Mouse (Mus musculus) hindbrain, embryonic 16.5 days (tissue): ENCODE results near the gene Nlrp1a. TPM values are rescaled to one million over a fixed set of nuclear protein-coding genes. Genes with fewer than 3 reads are reported as not detected.

ENCODE experiments used
- ATAC-seq: fragments of 200-750 bp; cut with Nextera tagmentation; 2 replicates; pipeline ENCODE4 v1.8.0; 2017; ENCODE audit warnings: moderate TSS enrichment, moderate library complexity
- H3K27ac ChIP-seq: fragments of 300-500 bp; sonication (generic); 2 replicates; pipeline ENCODE4 v1.5.1; 2014; ENCODE audit warnings: low read depth, mild to moderate bottlenecking, control low read depth, low read length, moderate library complexity
- H3K27me3 ChIP-seq: fragments of 300-500 bp; sonication (generic); replicated peaks from 2 replicates; pipeline ENCODE4 v1.6.1; 2014; ENCODE audit warnings: low read length; ENCODE audit not compliant: control insufficient read depth, insufficient read depth
- H3K36me3 ChIP-seq: fragments of 300-500 bp; sonication (generic); 2 replicates; pipeline ENCODE4 v1.6.1; 2014; ENCODE audit warnings: mild to moderate bottlenecking, low read length, moderate library complexity, mixed read lengths; ENCODE audit not compliant: control insufficient read depth, insufficient read depth
- H3K4me1 ChIP-seq: fragments of 300-500 bp; sonication (generic); 2 replicates; pipeline ENCODE4 v1.6.1; 2014; ENCODE audit warnings: low read depth, low read length; ENCODE audit not compliant: control insufficient read depth, insufficient read depth
- H3K4me2 ChIP-seq: fragments of 300-500 bp; sonication (generic); 2 replicates; pipeline ENCODE4 v1.6.1; 2014; ENCODE audit warnings: mild to moderate bottlenecking, low read length, control low read depth, moderate library complexity
- H3K4me3 ChIP-seq: fragments of 300-500 bp; sonication (generic); 2 replicates; pipeline ENCODE4 v1.5.1; 2014; ENCODE audit warnings: mild to moderate bottlenecking, low read length, control low read depth, moderate library complexity
- H3K9ac ChIP-seq: fragments of 300-500 bp; sonication (generic); 2 replicates; pipeline ENCODE4 v1.6.1; 2014; ENCODE audit warnings: low read depth, mild to moderate bottlenecking, control low read depth, low read length, moderate library complexity
- H3K9me3 ChIP-seq: fragments of 300-500 bp; sonication (generic); 2 replicates; pipeline ENCODE4 v1.6.1; 2014; ENCODE audit warnings: mild to moderate bottlenecking, low read length, moderate library complexity; ENCODE audit not compliant: control insufficient read depth
- WGBS: fragments of 180-500 bp; shearing (Covaris S2); extraction: QIAGEN DNeasy Blood & Tissue Kit; methylation state at CpG from one replicate; pipeline ENCODE4 v1.1.7; 2014; 5-methylcytosine and 5-hydroxymethylcytosine counted together
- polyA plus RNA-seq: library from polyadenylated mRNA; unstranded; fragments of >200 nt; fragmentation: Nextera tagmentation; extraction: Ambion mirVana; gene quantifications from 2 replicates; pipeline ENCODE4 v1.2.1, GENCODE M21; 2015

Gene Nlrp1a
- polyA plus RNA-seq = 0.04 TPM in 1 of 2 replicates, not detected in the other

DNA sequence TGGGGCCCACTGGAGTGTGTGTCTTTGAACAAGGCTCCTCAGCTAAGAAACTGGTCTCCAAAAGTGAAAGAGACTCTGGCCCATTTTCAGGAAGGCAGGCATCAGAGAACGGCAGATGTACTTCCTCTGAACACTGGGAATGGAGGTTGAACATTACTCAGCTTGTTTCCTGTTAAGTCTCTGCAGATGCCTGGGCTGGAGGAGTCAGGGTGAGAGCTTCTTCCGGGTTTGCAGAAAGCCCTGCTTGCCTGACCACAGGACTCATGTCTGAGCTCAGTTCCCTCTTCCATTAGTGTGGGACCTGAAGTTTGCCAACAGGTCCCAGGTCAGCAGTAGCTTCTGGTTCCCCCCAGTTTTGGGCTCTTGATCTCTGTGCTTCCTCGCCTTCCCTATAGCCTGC, at the start of gene Nlrp1a:
TSS of gene Nlrp1a (minus strand) at position 44 of the 400 bp plus-strand sequence.
- no peak for ATAC-seq
- no peaks in the 10 kb centered on the region for H3K9me3 ChIP-seq
- H3K27me3 ChIP-seq = no peaks in the 10 kb centered on the region
- H3K27ac ChIP-seq = no peak within 1 kb of the TSS
- no peak within 1 kb of the TSS for H3K9ac ChIP-seq
- H3K4me3 ChIP-seq = no peak within 1 kb of the TSS
- no peaks in the 10 kb centered on the region for H3K4me1 ChIP-seq
- no peak within 1 kb of the TSS for H3K4me2 ChIP-seq
- H3K36me3 ChIP-seq = no peaks in the 10 kb centered on the region
- WGBS = 86% methylated on average over 3 of the region's 3 CpGs

- H3K4me1 ChIP-seq = no peaks in the 10 kb centered on the region
- ATAC-seq = no peak
- H3K27ac ChIP-seq = no peak overlapping the region
- WGBS = 74% methylated on average over 1 of the region's 1 CpGs
- H3K9me3 ChIP-seq = no peaks in the 10 kb centered on the region
- no peak overlapping the region for H3K4me2 ChIP-seq
- H3K9ac ChIP-seq = no peak overlapping the region
- no peaks in the 10 kb centered on the region for H3K36me3 ChIP-seq
- no peak overlapping the region for H3K4me3 ChIP-seq
- no peaks in the 10 kb centered on the region for H3K27me3 ChIP-seq
Observed at GRCm38 (mm10) chr11:71169633-71170032, 25.1 kb upstream of the Nlrp1a start.

GRCm38 (mm10) chr11:71164139-71164538, 19.6 kb upstream of the Nlrp1a start:
- ATAC-seq = no peak
- 67% methylated on average over 1 of the region's 1 CpGs for WGBS
- H3K27me3 ChIP-seq = no peaks in the 10 kb centered on the region
- no peaks in the 10 kb centered on the region for H3K9me3 ChIP-seq
- no peak overlapping the region for H3K4me2 ChIP-seq
- no peaks in the 10 kb centered on the region for H3K36me3 ChIP-seq
- H3K27ac ChIP-seq = no peak overlapping the region
- no peak overlapping the region for H3K9ac ChIP-seq
- H3K4me1 ChIP-seq = no peaks in the 10 kb centered on the region
- H3K4me3 ChIP-seq = no peak overlapping the region

DNA sequence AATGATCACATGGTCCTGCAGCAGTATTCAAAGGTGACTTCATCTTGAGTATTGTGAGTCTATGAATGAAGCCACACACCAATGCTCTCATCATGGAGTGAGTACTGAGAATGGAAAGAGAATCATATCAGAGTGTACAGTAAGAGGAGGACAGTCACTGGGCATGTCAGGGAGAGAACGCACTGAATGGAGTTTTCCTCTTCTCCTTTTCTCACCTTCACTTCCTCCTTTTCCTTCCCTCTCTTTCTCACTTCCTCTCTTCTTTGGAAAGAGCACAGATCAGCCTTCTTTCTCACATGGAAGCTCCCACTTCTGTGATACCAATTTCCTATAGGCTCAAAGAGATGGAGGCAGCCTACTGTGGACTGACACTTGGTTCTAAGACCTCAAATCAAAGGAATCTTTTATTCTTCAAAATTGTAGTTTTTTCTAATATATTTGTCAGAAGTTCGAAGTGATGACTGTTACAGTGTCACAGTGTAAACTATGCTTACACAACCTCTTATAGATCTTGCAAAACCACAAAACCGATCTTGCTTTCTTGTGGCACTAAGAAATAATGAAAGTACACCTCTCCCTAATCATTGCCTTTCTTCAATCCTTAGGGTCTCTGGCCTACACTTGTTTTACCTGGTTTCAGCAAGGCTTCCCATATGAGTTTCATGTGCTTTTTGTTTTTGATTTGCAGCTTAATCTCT, 15.1 kb upstream of the Nlrp1a start:
- Histone ChIP-seq H3K4me3 (no peak overlapping the region), H3K36me3 (no peaks in the 10 kb centered on the region), H3K4me2 (no peak overlapping the region), H3K9me3 (no peaks in the 10 kb centered on the region), H3K4me1 (no peaks in the 10 kb centered on the region), H3K9ac (no peak overlapping the region), H3K27me3 (no peaks in the 10 kb centered on the region), H3K27ac (no peak overlapping the region)
- WGBS = 82% methylated on average over 3 of the region's 3 CpGs
- ATAC-seq = no peak

GRCm38 (mm10) chr11:71155272-71155671, 10.8 kb upstream of the Nlrp1a start:
- Histone ChIP-seq H3K4me2 (no peak overlapping the region), H3K27me3 (no peaks in the 10 kb centered on the region), H3K4me1 (no peaks in the 10 kb centered on the region), H3K36me3 (no peaks in the 10 kb centered on the region), H3K9ac (no peak overlapping the region), H3K4me3 (no peak overlapping the region), H3K9me3 (no peaks in the 10 kb centered on the region), H3K27ac (no peak overlapping the region)
- 85% methylated on average over 1 of the region's 1 CpGs for WGBS
- ATAC-seq = no peak

GRCm38 (mm10) chr11:71142031-71142430, 2.5 kb downstream of the Nlrp1a start:
- 78% methylated on average over 1 of the region's 1 CpGs for WGBS
- Histone ChIP-seq H3K9ac (no peak overlapping the region), H3K36me3 (no peaks in the 10 kb centered on the region), H3K27ac (no peak overlapping the region), H3K4me2 (no peak overlapping the region), H3K27me3 (no peaks in the 10 kb centered on the region), H3K4me3 (no peak overlapping the region), H3K4me1 (no peaks in the 10 kb centered on the region), H3K9me3 (no peaks in the 10 kb centered on the region)
- no peak for ATAC-seq

DNA sequence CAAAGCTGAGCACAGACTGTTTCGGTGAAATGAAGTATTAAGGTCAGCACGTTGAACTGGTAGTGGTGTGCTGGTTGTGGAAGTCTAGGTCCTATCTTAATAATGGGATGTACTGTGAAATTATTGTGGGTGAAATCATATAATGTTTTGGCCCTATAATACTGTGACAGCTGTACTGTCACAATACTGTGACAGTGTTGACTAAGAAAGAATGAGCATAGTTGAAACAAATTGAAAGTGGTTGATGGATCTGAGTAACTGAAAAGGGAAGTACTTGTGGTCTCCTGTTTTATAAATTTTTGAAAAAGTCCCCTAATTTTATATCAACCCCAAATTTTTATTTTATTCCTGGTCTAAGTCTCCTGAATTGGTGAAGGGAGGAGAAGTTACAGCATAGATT, 37.4 kb downstream of the Nlrp1a start:
- WGBS = 87% methylated on average over 2 of the region's 2 CpGs
- no peak for ATAC-seq
- Histone ChIP-seq H3K4me3 (no peak overlapping the region), H3K27ac (no peak overlapping the region), H3K27me3 (no peaks in the 10 kb centered on the region), H3K4me2 (no peak overlapping the region), H3K36me3 (no peaks in the 10 kb centered on the region), H3K9me3 (no peaks in the 10 kb centered on the region), H3K9ac (no peak overlapping the region), H3K4me1 (no peaks in the 10 kb centered on the region)

- no peak overlapping the region for H3K4me2 ChIP-seq
- no peak overlapping the region for H3K4me3 ChIP-seq
- no peak overlapping the region for H3K27ac ChIP-seq
- H3K36me3 ChIP-seq = no peaks in the 10 kb centered on the region
- H3K27me3 ChIP-seq = no peaks in the 10 kb centered on the region
- no peak for ATAC-seq
- no peaks in the 10 kb centered on the region for H3K9me3 ChIP-seq
- no peak overlapping the region for H3K9ac ChIP-seq
- H3K4me1 ChIP-seq = no peaks in the 10 kb centered on the region
Observed at GRCm38 (mm10) chr11:71106261-71107021, 38.1 kb downstream of the Nlrp1a start.

- Histone ChIP-seq H3K27ac (no peak overlapping the region), H3K9ac (no peak overlapping the region), H3K4me3 (no peak overlapping the region), H3K27me3 (no peaks in the 10 kb centered on the region), H3K4me1 (no peaks in the 10 kb centered on the region), H3K36me3 (no peaks in the 10 kb centered on the region), H3K9me3 (no peaks in the 10 kb centered on the region), H3K4me2 (no peak overlapping the region)
- no peak for ATAC-seq
Observed at GRCm38 (mm10) chr11:71103931-71104330, 40.6 kb downstream of the Nlrp1a start.
